Mouse (Mus musculus): ENCODE results near the gene Wdr59.

DNA sequence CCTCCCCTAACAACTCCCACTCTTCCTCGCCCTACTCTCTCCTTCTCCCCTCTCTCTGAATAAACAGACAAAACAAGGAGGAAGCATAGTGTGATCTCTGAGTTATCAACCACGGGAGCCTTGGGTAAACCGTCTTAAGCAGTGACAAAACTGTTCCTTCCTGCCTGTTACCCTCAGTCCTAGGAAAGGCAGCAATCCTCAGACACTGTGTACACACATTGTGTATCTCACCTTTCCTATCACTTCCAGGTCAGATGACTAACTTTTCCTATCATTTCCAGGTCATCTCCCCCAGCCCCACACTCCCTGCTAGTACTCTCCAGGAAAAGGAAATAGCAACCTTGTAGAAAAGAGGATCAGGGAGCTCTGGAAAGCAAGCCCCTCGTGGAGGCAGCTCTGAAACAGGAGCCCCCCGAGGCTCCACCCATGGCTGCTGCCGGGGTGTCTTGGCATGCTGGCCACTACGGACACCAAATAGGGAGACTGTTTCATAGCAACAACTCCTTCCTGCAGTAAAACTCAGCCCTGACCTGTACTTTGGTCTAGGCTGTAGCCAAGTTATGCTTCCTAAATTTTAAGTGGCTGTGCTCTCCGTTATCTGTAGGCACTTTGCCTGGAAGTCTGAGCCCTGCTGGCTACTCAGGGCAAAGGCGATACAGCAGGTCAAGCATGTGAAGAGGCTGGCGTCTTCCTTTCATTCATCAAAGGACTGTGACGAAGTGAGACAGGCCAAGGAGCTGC lies 20.0 kb downstream of the Wdr59 start:
- TF ChIP-seq CTCF (IDR thresholded peaks at IDR 0.05; ENCODE audit: insufficient read depth, low read depth, low read length) = no peak
- TF ChIP-seq POLR2A (IDR thresholded peaks at IDR 0.05; ENCODE audit: insufficient read depth, low read depth, low read length) = no peak
